Mouse (Mus musculus) naive thymus-derived CD4-positive, alpha-beta T cell, adult 5 months (primary cell): ENCODE measurements around the gene Slc2a3. TPM values are rescaled to one million over a fixed set of nuclear protein-coding genes. Genes with fewer than 3 reads are reported as not detected.

Experiments used
- polyA plus RNA-seq: library from polyadenylated mRNA; unstranded; fragments of 100-300 nt; shearing (Covaris generic); gene quantifications from one replicate; pipeline ENCODE4 v1.2.1, GENCODE M21; 2017

Slc2a3 gene
- polyA plus RNA-seq, result 29.8 TPM

GRCm38 (mm10) chr6:122801301-122801800 is at the start of gene Slc2a3:
Slc2a3 (minus strand) TSS chr6:122801640.

GRCm38 (mm10) chr6:122819306-122820070 is 18.0 kb upstream of the Slc2a3 start, which contains the start of gene Foxj2:
Foxj2 (plus strand) TSS chr6:122819914.

GRCm38 (mm10) chr6:122707036-122707800 is 94.2 kb downstream of the Slc2a3 start, which contains the start of gene Nanog:
Nanog (plus strand) TSS chr6:122707489.

Other genes with a start within 250 kb of the Slc2a3 start
- not detected for gene Aicda, start 247.8 kb downstream of the Slc2a3 start, polyA plus RNA-seq
- 5.8 TPM for gene Apobec1, start 199.2 kb downstream of the Slc2a3 start, polyA plus RNA-seq
- gene Gdf3, start 191.6 kb downstream of the Slc2a3 start, polyA plus RNA-seq, result not detected
- not detected for gene Dppa3, start 175.2 kb downstream of the Slc2a3 start, polyA plus RNA-seq
- not detected for gene Nanog, start 94.2 kb downstream of the Slc2a3 start, polyA plus RNA-seq
- gene Foxj2, start 18.3 kb upstream of the Slc2a3 start, polyA plus RNA-seq, result 40.7 TPM
- 0.07 TPM for gene C3ar1, start 54.5 kb upstream of the Slc2a3 start, polyA plus RNA-seq
- gene Necap1, start 72.8 kb upstream of the Slc2a3 start, polyA plus RNA-seq, result 59.3 TPM
- gene Clec4a1, start 120.2 kb upstream of the Slc2a3 start, polyA plus RNA-seq, result not detected
- not detected for gene Clec4a3, start 150.9 kb upstream of the Slc2a3 start, polyA plus RNA-seq
- not detected for gene Clec4a4, start 188.7 kb upstream of the Slc2a3 start, polyA plus RNA-seq
- not detected for gene Clec4b1, start 248.3 kb upstream of the Slc2a3 start, polyA plus RNA-seq